Mouse (Mus musculus): Measurements from ENCODE around the gene Iqschfp. TPM values are rescaled to one million over a fixed set of nuclear protein-coding genes. Genes with fewer than 3 reads are reported as not detected.

Iqschfp gene
- total RNA-seq, 2 experiments from 2014 or later: not detected

- intact Hi-C loops (cut with DNase I): no loop called here
Observed at GRCm38 (mm10) chr3:68196933-68197332, 304.9 kb downstream of the Iqschfp start.

GRCm38 (mm10) chr3:68201214-68201613, 309.2 kb downstream of the Iqschfp start:
- intact Hi-C loops (cut with DNase I): no loop called here
- no peak for DNase-seq

More at GRCm38 (mm10) chr3:68196933-68197332, 304.9 kb downstream of the Iqschfp start:
- no peak for DNase-seq

DNA sequence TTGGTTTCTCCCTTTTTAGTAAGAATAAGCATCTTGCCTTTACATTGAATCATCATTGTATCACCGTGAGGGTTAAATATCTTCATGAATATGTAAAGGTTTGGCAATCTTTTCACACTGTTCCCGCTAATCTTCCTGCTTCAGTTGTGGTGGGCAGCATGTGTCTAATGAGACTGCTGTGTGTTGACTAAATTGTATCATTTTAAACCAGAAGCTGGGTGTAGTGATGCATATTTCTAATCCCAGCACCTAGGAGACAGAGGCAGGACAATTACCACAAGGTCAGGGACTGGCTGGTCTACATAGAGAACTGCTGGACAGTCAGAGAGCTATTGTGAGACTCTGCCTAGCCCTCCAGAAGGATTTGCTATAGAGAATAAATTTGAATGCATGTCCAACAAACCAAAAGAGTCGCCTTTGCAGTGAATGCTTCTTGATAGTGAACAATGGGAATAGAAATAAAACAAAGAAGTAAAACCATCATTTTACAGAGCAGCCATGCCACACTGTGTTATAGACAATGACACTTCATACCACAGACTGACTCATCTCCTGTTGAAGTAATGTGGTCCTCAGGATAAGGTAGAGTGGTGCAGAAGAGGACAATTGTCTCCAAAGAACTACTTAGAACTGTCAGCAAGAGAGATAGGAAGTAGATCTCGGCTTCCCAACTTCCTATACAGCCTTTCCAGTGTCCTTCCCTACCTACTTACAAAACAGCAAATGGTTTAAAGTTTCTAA, 310.3 kb downstream of the Iqschfp start:
- DNase-seq: no peak
- intact Hi-C loops (cut with DNase I): no loop called here

DNA sequence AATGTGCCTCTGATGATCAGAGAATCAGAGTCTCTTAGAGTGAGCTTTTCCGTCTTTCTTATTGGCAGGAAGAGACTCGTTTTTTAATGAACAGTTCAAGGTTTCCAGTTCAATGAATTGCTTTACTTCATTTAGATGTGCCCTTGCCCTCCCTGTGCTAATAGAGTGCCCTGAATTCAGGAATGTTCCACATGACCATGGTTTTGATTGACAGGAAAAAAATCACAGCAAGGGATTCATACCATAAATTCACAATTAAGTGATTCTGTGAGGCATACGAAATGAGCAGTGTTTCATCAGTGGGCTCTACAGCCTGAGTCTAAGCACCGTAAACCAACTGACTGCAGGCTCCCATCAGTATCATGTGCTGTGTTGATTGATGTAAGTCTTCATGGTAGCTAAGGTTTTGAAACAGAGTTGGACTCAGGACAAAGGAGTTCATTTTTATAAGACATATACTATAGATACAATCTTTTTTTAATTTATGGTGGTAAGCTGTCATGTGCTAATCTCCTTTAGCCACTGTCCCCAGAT, 312.0 kb downstream of the Iqschfp start:
- DNase-seq: no peak
- intact Hi-C loops (cut with DNase I): no loop called here

- DNase-seq: no peak
- intact Hi-C loops (cut with DNase I): no loop called here
Observed at GRCm38 (mm10) chr3:68210422-68210821, 318.4 kb downstream of the Iqschfp start.

GRCm38 (mm10) chr3:68221452-68221851, 329.4 kb downstream of the Iqschfp start:
- DNase-seq: no peak
- intact Hi-C loops (cut with DNase I): no loop called here

DNA sequence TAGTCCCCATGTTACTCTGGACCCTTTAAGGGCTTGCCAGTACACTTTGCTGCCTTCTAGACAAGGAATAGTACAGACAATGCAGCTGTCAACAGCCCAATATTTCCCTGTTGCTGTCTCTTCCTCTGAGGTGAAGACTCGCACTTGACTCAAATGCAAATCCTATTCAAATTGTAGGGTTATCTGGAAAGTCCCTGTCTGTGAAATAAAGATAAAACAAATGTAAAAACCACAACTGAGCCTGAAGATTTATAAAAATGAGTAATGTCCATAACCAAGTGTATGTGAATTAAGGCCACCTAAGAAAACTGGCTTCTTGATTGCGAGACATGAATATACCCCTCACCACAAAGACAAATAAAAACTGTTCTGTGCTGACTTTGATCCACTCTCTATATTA, 347.9 kb downstream of the Iqschfp start:
- DNase-seq: no peak
- intact Hi-C loops (cut with DNase I): no loop called here

DNA sequence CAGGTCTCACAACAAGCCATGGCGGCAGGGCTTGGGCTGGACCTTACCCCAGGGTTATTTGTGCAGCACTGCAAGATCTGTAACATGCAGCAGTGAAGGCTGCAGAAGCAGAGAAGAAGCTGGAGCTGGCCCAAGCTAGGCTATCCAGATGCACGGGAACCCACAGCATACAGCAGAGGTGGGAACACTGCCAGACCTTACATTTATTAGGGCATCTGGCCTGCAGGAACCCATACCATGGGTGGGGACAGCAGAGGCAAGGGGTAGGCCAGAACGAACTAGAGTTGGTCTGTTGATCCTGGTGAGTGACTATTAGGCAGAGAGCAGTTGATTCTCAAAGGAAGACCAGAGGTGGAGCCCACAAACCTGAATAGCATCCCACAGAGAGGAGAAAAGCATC, 351.2 kb downstream of the Iqschfp start:
- no peak for DNase-seq

DNA sequence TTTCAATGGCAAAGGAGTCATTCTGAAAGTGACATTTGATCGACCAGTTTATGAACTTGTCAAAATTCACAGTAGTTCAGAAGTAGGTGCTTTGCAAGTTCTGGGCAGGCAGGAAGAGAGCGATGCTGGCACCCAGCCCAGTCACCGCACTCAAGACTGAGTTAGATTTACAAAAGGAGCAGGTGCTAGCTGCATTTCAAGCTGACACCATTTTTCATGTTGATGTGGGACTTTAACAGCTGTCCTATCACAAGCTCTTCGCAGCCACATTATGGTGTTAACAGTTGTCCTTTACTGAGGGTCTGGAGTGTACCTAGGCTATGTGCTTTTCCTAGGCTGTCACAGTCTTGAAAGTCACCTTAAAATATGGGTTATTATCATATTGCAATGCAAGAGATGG, 354.1 kb downstream of the Iqschfp start:
- intact Hi-C loops (cut with DNase I): no loop called here
- DNase-seq: no peak

More for the DNA sequence above, 351.2 kb downstream of the Iqschfp start:
- intact Hi-C loops (cut with DNase I): no loop called here

GRCm38 (mm10) chr3:68250589-68250988, 358.6 kb downstream of the Iqschfp start:
- intact Hi-C loops (cut with DNase I): no loop called here
- no peak for DNase-seq

GRCm38 (mm10) chr3:68252335-68252734, 360.3 kb downstream of the Iqschfp start:
- DNase-seq: no peak
- intact Hi-C loops (cut with DNase I): no loop called here

DNA sequence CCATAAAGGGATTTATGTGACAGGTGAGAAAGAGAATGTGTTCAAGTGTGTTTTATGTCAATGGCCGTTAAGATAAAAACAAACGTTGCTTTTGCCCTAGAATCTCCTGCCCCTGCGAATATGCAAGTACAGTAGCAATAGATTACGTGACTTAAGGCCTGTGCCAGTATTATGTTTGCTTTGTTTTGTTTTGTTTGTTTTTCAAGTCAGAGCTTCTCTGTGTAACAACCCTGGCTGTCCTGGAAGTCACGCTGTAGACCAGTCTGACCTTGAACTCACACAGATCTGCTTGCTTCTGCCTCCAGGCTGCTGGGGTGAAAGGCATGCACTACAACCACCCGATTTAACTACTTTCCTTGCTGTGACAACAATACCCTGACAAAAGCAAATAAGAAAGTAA, 370.3 kb downstream of the Iqschfp start:
- intact Hi-C loops (cut with DNase I): no loop called here
- DNase-seq: no peak

DNA sequence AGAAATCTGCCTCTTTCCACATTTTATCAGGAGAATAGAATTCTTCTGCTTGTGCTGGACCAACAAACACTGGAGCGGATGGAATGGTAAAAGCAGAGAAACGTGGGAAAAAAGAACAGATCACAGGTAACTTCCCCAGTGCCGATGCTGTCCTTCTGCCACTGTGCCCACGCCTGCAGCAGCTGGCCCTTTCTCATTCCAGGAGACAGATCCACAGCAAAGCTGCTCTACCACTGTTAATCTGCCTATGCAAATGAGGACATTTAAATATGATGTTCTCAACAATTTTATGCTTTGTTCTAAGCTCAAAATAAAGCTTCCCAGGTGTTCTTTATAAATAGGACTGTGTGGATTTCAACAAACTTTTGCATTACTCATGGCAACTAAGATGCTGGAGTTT, 375.9 kb downstream of the Iqschfp start:
- DNase-seq: no peak

DNA sequence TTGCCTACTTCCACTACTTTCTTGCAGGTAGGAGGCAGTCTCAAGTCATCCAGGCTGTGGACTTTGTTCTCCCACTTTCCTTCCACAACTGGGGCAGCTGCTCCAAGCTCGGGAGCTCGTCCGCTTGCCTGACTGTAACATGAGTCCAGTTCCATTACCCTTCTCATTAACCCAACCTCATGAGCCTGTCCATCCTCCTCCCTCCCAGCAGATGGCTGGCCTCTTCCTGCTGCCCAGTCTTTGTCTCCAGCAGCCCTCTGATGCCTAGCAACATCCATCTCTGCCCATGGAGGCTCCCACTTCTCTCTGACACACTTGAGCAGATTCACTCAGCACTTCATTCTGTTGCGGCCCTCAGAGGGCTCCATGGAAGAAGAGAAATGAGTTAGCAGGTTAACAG, 377.2 kb downstream of the Iqschfp start:
- intact Hi-C loops (cut with DNase I): no loop called here
- no peak for DNase-seq

More for the DNA sequence above, 375.9 kb downstream of the Iqschfp start:
- intact Hi-C loops (cut with DNase I): no loop called here

GRCm38 (mm10) chr3:68270246-68270645, 378.2 kb downstream of the Iqschfp start:
- DNase-seq: no peak
- intact Hi-C loops (cut with DNase I): no loop called here

DNA sequence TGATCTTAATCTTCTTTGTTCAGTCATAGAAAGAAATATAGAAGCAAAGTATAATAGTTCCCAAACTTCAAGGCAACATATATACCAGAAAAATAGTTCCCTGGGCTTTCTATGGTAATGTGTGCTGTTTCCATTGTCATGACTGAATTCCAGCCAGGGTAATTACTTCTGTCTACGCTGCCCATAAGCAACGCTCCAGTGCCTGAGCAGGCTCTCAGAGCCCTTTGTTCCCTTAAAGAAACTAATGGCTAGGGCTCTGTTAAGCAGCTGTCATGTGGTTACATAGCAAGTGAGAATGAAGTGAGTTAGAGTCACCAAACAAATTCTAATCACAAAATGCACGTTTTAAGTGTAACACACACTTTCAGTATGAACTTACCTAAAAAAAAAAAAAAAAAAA, 379.4 kb downstream of the Iqschfp start:
- no peak for DNase-seq
- intact Hi-C loops (cut with DNase I): no loop called here

DNA sequence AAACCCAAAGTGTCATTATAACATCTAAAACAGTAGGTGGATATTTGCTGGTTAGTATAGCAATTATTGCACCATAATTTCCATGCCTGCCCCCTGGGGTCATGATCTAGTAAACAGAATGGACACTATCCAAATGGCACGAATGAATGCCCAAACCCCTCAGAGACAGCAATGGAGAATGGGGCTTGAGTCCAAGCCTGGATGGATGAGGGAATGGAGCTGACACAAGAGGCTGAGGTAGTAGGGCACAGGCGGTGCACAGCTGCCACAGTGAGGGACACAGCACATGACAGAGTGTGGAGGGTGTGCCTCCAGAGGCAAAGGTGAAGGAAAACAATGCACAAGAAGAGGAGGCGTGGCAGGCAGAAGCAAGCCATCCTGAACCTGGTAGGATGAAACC, 379.8 kb downstream of the Iqschfp start:
- no peak for DNase-seq
- intact Hi-C loops (cut with DNase I): no loop called here

DNA sequence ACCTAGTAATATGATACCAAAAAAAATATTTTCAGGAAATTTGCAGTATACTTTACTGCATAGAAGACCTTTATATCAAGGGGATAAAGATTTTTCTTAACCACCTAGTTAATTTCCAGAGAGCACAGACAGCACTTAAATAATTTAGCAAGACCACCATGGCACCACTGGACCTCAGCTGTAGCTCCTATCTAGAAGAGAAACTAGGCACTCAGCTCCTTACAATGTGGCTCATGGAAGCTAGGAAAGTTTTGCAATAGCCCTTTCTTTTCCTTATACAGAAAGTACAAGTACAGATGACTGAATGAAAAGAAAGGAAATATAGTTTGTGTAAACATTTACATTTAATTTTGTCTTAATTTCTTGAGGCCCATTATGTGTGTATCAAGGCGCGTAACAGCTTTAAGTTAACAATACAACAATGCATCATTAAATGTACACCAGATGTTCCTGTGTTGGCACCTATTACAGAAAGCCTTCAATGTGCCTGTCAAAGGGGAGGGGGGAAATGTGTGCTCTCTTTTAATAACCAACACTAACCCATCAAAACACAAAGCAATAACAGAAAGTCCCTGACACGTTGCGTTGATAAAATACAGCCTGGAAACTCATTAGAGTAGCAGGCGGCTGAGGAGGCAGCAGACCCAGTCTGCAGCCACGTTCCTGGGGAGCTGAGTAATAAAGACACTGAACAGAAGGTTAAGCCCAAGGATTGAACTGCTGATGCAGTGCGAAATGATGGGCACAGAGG, 391.0 kb downstream of the Iqschfp start:
- no peak for DNase-seq
- intact Hi-C loops (cut with DNase I): no loop called here

GRCm38 (mm10) chr3:68283595-68283991, 391.6 kb downstream of the Iqschfp start:
- intact Hi-C loops (cut with DNase I): no loop called here
- DNase-seq: no peak

DNA sequence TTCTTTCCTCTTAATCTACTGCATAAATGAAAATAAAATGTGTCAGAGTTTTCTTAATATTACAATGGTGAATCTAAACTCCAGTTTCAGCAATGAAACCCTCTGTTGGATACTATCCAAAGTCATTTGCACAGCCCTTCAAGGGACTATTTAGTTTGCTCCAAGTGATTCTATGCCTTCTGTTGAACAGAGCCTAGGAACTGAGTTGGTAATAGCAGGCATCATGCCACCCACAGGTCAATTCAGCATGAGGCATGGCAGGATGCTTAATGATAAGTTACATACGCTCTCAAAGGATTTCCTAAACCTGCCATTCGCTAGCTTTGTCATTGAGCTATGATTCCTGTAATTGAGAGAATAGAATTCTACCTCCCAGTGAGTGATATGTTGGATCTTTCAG, 392.5 kb downstream of the Iqschfp start:
- intact Hi-C loops (cut with DNase I): no loop called here

DNA sequence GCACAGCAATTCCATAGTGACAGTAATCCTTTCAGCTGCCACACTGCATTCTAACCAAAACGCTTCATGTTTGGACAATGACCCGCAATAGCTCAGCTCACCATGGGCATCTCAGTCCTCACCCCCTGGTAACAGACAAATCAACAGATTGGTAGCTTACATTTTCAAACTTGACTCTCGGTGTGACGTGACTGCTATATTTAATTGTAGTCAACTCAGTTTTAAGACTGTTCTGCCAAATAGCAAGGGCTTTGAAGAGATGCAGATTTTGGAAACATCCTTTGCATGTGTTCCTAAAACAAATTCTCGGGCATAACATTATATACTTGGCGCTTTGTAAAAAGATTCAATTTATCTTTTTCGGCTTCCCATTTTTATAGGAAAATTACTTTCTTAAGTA, 404.7 kb downstream of the Iqschfp start:
- intact Hi-C loops (cut with DNase I): no loop called here
- no peak for DNase-seq

More for the DNA sequence above, 392.5 kb downstream of the Iqschfp start:
- DNase-seq: no peak

- intact Hi-C loops (cut with DNase I): no loop called here
- no peak for DNase-seq
Observed at GRCm38 (mm10) chr3:68305647-68306046, 413.6 kb downstream of the Iqschfp start.
